Mouse (Mus musculus) kidney, adult 9 months (tissue): ENCODE data around the gene Snip1.

Source experiments
- DNase-seq: peaks from one replicate; pipeline ENCODE4 v3.0.0; 2022

Snip1 gene

DNA sequence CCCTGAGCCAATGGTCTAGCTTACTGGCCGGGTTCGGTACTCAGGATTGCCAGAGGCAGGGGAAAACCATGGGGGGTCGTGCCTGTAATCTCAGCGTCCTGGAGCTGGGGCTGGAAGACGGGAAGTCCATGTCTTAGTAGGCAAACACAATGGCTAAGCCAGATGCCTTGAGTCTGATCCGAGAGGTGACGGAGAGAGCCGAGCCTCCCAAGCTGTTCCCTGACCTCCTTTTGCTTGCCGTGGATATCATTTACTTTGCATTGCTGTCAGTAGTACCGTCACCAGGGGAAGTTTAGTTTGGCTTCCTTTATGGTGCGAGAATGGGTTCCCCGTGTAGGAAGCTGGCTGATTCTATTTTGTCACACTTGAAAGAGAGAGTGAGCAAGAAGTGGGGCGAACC, 34.9 kb downstream of the Snip1 start:
- no peak for DNase-seq

DNA sequence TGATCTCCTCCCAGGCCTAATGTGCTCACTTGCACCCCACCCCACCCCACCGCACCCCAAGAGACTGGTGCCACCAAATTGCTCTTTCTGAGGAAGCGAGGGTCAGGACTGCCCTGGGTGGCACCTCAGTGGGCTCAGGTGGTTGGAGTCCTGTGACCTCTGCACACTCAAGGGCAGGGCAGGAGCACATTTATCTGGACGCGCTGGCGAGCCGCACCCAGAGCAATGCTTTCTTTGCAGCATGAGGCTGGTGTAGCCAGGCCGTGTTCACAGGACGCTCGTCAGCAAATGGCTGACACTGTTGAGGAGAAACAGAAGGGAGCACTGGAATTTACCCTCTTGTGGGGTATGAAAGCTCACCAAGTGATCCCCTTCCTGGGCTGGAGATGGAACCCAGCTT, 38.9 kb downstream of the Snip1 start:
- DNase-seq, result no peak

DNA sequence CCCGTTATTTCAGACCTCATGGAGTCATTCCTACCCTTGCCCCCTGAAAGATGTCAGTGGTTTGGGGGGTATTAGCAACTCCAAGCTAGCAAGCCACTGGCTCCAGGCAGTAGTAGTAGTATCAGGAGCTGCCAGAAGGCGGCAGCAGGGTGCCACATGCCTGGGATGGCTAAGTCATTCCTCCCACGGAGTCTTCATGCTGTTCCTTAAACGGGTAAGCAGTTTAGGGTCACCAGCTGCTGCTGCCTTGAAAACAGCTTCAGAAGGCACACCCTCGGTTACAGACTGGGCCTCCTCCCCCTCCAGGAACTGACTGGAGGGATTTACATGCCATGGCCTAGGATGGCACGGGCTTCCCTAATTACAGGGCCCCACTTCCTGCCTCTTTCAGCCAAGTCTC, 48.2 kb downstream of the Snip1 start:
- peak; percentile 90 for DNase-seq

DNA sequence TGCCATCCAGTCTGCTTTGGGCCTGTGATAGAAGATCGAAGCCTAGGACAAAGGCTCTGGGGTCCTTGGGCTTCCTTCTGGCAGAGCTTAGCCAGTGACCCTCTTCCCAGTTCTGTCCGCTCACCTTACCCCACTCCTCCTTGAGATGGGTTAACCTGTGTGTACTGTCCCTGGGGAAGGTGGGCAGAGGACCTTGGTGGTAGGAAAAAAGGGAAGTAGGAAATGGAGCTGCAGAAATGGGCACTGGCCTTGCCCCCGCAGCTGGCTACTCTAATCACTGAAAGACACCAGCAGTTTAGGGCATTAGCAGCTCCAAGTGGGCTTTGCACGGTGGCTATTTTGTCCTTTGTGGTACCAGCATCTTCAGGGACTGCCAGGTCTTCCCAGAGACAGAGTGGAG, 48.6 kb downstream of the Snip1 start:
- no peak for DNase-seq

DNA sequence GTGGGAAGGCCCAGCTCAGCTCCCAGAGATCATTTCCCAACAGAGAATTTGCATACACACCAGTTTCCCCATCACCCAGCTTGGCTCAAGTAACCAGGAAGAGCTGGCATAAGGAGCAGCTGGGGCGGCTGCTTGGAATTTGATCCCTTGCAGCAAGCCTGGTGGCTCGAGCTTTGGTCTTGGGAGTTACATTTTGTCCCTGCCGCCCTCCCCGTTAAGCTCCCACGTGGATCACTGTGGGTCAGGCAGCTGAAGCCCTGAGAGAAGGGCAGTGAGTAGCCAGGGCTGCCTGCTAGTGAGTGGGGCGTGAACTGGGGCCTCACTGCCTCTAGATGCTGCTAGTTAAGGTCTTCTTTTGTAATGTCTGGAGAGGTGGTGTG, 49.2 kb downstream of the Snip1 start:
- peak; percentile 90 for DNase-seq

DNA sequence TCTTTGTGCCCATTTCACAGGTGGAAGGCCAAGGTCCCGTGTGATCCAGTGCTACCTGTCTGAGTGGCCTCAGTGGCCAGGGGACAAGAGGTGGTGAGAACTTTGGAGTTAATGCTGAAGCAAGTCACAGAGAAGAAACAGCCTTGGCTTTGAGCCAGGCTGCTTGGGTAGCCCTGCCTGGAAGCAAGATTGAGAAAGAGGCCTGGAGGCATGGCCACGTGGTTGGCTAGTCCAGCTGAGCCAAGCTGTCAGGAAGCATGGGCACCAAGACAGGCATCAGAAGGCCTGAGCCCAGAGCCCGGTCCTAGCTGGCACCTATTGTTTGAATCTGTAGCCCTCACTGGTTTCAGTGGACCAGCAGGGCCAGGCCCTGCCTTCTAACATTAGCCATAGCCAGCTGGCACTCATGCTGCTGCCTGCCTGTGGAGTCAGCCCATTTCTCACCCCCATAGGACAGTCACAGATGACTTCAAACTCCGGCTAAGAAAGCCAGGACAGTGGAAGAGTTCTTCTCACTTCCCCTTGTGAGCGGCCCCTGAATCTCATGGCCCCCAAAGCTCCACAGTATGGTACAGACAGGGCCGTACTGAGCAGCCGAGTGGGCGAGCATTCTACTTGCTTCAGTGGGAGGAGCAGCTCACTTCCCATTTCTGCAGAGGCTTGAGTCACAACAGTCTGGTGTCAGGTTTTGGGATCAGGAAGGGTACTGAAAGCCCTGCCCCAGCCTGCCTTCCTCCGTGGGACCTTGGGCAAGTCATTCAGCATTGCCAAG, 49.8 kb downstream of the Snip1 start:
- peak; percentile 85 for DNase-seq

DNA sequence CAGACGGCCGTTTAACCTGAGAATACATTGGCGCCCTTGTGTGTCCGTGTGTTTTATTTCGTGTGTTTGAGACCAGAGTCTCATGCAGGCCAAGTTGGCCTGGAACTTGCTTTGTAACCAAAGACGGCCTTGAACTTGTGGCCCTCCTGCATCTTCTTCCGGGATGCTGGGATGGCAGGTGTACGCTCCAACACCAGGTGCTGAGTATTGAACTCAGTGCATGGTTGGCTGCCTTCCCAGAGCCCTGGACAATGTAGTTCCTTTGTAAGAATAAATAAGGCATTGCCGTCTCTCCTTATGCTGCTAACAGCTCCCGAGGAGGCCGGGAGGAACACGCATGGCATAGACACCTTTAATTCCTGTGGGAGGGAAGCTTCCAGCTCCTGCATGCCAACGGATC, 50.5 kb downstream of the Snip1 start:
- DNase-seq, result no peak

DNA sequence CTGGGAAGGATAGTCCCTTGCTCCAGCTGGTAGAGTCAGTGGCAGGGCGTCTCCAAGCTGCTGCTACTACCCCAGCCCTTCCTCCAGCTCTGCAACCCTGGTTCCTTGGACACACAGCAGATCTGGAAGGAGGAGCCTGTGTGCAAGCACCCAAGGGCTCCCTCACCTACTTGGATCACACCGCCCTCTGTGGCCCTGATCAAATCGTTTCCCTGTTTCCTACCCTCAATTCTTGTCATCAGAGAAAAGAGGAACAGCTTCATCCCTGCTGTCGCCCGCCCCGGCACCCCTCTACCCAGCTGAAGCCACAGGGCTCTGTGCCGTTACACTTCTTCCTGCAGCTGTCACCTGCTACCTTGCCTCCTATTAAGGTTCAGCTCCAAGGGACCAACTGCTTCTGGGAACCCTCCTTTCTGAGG, 51.4 kb downstream of the Snip1 start:
- DNase-seq, result no peak

DNA sequence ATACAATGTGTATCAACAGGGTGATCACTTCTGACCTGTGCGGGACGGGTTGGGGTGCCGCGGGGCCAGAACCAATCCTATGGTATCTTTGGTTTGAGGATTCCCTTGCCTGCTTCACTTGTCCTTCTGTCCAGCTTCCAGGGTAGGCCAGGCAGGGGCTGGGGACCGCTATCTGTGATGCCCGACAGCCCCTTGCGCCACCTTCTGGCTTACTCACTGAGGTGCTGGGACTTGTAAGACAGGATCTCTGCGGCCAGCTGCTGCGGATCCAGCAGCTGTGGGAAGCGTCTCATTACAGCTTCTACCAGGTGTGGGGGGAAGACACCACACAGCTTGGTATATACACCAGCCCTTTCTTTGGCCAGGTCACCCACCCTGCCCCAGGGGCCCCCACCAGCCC, 52.6 kb downstream of the Snip1 start:
- no peak for DNase-seq

DNA sequence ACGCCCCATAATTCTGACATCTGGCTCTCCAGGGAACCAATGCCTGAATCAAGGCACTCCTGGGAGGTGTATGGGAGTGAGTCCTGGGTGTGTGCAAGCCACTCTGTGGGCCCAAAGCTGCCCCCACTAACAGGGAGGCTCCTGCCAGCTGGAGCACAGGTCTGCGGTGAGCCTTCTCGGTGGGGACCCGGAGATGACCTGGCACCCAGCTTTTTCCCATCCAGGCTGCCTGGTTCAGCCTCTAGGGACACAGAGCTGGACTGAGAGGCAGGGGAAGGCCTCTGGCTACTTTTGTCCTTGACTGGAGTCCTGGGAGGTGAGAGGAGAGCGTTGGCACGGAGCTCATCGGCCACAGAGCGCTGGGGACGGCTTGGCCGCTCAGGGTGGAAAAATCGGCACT, 53.2 kb downstream of the Snip1 start:
- DNase-seq, result no peak

DNA sequence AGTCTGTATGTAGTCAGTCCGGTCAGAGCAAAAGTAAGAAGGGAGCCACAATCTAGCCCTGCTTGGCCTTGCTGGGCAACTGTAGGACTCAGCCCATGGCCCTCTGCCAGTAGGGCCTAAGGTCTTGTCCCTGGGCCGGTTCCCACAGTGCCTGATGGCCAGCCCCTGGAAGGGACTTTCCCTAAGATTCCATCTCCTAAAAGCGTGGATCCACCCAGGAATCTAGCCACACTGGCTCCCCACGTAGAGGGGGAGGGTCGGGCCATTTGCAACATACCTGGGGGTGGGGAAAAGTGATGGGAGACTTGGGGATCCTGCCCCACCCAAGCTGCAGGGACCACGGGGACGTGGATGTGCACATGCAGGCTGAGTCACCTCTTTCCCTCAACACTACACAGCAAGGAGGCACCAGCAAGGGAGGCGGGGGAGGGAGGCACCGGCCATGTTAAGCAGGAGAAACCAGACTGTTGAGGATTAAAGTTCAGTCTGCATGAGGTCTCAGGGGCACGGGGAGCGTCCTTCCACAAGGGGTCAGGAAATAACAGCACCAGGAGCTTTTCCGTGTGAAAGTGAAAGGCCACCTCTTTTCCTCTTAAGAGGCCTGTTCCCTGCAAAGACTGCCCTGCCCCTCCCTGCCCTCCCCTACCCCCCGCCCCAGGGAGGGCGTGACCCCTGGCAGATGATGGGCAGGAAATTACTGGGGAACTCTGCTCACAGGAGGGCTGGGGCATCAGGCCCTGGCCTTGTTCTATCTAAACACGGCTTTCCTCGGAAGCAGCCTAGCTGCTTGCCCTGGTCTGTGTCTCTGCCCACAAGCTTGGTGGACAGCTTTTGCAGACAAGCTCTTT, 56.2 kb downstream of the Snip1 start:
- peak; percentile 88 for DNase-seq

DNA sequence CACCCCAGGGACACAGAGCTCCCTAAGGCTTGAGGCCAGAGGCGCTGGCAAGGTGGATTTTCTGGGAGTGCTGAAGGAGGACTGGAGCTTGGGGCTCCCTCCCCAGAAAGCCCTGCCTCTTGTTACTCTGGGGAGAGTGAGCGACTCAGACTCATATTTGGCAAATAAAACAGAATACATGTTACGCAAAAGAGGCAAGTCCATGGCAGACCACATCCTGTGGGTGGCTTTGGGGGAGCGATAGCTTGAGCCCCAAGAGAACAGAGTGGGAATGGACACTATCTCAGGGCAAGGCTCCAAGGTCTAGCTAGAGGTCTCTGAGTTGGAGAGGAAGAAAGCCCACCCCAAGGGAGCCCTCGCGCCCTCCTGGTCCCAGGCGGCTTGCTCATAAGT, 56.8 kb downstream of the Snip1 start:
- DNase-seq, result peak; percentile 55
